Mouse (Mus musculus) cerebellum, adult 11 months (tissue): ENCODE data around the gene Eprs.

Experiments used
- DNase-seq: peaks from one replicate; pipeline ENCODE4 v3.0.0; 2022

The Eprs gene

DNA sequence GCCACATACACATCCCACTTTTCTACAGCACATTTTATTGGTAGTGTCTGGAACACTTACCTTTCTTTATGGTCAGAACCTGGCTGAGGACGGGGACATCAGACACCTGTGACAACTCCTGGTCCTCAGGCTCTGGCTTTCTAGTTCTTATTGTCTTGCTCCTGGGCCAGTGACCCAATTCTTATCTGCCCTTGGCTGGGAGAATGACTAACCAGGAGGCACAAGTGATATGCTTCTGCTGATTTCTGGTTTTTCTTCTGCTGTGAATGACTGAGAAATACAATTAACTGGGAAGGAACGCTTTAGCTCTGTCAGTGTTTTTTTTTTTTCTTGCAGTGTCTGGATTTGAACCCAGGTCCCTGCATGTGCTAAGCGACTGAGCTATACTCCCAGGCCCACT lies 88.7 kb downstream of the Eprs start:
- no peak for DNase-seq

DNA sequence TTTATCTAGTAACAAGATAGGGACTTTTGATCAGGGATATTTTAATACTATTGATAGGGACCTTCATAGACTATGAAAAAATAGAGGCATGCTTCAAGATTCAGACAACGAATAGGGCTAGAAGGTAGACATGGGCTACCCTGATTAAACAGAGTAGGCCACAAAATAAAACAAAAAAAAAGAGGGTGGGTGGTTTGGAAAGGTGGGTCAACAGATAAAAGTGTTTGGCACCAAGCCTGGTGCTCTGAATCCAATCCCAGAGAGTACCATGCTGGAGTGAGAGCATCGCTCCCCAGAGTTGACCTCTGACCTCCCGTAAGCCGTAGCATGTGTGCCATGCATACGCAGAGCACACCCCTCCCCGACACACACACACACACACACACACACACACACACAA lies 89.6 kb downstream of the Eprs start:
- DNase-seq = no peak

DNA sequence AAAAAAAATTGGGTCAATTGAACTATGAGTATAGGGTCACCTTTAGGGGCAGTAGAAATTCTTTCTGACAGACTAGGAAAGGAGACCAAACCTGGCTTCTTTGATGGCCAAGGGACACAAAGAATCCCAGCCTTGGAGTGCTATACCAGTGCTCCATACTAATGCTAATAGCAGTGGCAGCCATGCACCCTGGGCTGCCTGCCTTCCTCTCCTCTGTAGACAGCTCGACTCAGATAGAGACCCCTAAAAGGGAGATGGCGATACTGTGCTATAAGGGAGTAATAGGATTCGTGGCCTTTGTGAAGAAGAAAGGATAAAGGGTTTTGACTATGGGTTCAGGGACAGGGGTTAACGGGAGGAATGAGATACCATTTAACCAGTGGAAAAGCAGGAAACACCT lies 91.3 kb downstream of the Eprs start:
- no peak for DNase-seq

DNA sequence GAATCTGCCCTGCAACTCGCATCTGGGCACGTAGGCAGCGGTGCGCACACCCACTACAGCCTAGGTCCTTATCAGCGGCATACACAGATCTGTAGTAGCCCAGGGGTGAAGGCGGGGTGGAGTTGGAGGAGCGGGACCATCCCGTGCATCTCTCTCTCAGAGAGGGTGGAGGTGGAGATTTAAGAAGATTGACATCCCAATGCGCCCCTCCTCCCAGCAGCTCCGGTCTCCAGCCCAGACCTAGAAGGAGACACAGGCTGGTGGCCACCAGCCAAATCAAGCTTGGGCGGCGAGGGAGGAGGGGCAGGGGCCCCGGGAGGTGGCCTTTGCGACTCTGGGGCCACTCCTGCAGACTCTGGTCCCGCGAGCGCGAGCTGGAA lies 91.7 kb downstream of the Eprs start, which contains the start of gene Slc30a10:
Gene Slc30a10, plus strand, starts transcription at position 274 of the 380 bp plus-strand sequence.
- peak; percentile 48 for DNase-seq

DNA sequence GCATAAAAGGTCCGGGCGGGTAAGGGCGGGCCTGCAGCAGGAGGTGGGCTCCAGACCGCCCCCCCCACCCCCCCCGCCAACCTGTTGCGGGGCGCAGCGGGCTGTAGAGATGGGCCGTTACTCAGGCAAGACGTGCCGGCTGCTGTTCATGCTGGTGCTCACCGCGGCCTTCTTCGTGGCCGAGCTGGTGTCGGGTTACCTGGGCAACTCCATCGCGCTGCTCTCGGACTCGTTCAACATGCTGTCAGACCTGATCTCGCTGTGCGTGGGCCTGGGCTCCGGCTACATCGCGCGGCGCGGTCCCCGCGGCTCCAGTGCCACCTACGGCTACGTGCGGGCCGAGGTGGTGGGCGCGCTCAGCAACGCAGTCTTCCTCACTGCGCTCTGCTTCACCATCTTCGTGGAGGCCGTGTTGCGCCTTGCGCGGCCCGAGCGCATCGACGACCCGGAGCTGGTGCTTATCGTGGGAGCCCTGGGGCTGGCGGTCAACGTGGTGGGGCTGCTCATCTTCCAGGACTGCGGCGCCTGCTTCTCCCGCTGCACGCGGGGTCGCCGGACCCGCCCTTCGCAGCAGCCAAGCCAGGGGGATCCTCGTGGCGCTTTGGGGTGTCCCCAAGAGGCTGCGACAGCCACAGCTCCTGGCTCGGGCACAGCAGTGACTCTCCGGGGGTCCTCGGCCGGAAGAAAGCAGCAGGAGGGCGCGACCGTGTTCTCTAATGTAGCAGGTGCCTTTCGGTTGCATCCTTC lies 92.3 kb downstream of the Eprs start:
- DNase-seq = peak; percentile 24

DNA sequence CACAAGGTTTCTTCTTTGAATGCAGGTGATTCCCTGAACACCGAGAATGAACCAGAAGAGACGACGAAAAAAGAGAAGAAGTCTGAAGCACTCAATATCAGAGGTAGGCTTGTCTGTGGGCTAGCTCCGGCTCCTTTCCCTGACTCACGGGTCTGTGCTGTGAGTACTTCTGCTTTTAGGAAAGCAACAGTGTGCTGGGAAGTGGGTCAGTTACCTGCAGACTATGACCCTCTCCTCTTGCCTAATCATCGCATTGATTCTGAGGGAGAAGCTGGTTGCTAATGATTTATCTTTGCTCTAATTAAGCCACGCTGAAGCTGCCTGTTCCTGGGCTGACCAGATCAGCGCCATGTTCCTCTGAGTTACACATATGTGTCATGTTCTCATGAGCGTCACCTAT lies 93.5 kb downstream of the Eprs start:
- DNase-seq = no peak

DNA sequence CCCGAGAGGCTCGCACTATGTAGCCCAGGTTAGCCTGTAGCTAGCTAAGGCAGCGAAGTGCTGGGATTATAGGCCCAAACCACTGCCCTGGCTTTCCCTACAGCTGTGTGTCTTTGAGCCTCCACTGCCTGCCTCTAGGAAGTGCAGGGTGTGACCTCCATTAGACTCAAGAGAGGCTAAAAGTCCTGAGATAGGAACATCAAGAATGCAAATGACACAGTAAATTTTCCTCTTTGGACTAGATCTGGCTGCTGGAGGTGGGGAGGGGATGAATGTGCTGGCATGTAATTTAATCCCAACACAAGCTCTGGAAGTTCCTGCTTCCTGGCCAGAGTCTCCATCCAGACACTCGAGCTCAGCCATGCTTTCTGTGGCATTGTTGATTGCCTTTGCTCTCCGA lies 97.3 kb downstream of the Eprs start:
- no peak for DNase-seq

DNA sequence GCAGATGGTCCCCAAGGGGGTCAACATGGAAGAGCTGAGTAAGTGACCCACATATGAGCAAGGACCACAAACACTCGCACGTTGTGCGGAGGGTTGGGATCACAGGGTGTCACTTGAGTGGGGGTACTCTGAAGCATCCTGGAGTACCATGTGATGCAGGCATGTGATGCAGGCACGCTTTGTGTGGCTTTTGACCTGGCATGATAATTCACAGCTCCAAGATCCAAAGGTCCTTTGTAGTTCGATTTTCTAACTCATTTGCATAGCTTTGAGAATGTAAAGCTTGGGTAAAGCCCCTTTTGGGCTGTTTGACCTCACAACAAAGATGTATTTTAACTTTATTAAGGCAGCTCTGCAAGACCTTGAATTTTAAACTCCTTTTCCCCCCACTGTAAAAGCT lies 100.0 kb downstream of the Eprs start:
- DNase-seq = no peak

DNA sequence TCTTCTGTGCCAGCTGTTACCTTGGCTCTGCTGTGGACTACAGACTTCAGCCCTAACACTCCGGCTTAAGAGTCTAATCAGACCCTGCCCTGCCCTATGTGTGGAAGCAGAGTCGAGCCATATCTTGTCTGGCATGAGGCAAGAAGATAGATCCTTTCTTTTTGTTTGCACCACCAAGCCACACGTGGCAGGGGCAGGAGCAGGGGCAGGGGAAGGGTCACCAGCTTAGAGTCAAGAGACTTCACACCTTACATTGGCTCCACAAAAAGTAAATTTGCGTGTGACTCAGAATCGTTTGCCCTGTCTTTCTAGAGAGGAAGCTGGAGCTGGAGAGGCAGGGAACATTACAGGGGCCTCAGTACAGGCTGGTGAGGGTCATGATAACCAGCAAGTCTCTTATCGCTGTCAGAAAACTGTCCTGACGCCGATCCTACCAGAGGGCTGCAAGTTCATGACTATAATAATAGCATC lies 106.7 kb downstream of the Eprs start:
- DNase-seq = no peak

DNA sequence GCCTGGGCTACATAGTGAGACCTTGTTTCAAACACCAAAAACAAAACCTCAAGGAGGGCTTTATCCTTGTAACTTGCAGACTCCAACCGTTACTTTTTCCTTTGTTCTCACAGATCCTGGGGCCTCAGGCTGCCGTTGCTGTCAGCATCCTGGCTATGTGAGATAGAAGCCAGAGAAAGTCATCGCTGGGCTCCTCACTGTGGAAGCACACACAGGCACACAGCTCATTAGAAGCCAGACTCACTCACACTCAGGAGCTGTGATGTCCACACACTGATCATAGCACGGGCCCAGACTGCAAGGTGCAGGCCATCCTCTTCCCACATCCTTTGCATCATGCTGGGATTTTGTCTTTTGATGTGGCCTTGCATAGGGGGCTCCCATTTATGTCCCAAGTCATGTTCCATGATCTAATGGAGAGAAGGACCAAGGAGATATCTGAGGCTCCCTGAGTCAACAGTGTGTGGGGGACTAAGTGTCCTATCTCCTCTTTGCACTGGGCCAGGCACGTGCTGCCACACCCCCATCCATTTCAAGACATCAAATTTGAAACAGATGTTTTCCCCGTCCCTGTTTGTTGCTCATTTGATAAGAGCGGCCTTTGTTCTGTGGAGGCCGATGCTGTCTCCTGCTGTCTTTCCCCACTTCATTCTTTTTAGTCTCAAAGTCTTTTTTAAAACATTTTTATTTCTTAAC lies 109.3 kb downstream of the Eprs start:
- no peak for DNase-seq

DNA sequence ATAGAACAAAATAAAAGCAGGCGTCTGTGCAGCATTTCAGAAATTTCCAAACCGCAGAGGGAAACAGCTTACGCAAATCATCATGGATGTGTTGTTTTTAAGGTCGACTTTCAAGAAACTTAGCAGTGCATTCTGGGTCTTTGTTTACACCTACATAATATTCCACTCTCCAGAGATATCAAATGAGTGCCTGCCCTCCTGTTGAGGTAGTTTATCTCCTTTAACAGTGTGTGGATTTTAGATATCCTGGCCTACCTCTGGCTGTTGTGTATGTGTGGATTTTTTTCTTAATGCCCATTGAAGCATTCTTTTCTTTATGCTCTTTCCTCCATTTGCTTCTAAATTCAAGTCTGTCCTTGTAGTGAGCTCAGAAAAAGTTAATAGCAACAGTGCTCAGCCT lies 109.9 kb downstream of the Eprs start:
- DNase-seq = no peak

DNA sequence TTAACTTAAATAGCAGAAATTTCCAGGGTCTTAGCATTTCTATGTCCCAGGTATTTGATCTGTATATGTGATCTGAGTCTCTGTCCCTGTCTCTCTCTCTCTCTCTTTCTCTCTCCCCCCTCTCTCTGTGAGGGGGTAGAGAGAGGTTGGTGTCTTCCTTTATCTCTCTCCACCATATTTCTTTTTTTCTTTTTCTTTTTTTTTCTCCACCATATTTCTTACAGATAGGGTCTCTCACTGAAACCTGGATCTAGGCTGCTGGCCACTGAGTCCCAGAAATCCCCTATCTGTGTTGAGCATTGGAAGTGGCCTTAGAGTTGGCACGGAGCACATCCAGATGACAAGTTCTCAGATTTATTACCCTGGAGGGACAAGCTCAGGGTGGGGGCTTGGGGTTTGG lies 110.6 kb downstream of the Eprs start:
- DNase-seq = no peak
